In genomic region chr7:43747788-43748187, GRCm38 (mm10) we compare ENCODE assay signal across 11 mouse cellular contexts. TPM values are rescaled to one million over a fixed set of nuclear protein-coding genes. Genes with fewer than 3 reads are reported as not detected.
A peak's percentile ranks its signal among the peaks of the same experiment; 100 is the strongest.
DNase-seq lines count a peak whose midpoint lies in the region; ATAC-seq lines count a peak whose summit lies in the region.
"Had no signal": no experiment of that assay in that cellular context is flagged by ENCODE, and none has a peak within 500 bp of the region (broad histone marks: within the 10 kb centered on the region; RNA-seq: fewer than 3 reads in every experiment).

No protein-coding gene starts in this region.

- 86% methylated on average over 1 of the region's 1 CpGs for WGBS in limb, embryonic 10.5 days

- peak; percentile 63 for ATAC-seq in monocyte, adult 5-6 weeks (replicated peaks; ENCODE audit: insufficient number of reproducible peaks, low FRiP score, low TSS enrichment, poor library complexity, severe bottlenecking)

- peak; percentile 10 for DNase-seq in adrenal gland, postnatal 14 days
- no peak for DNase-seq in adrenal gland, postnatal 25 days
- DNase-seq in left cerebral cortex, adult 9 months (ENCODE audit: low spot score in 2 of 2) = peak; percentile 1 to 21
- DNase-seq in left cerebral cortex, postnatal 4 days = no peak
- DNase-seq in heart, postnatal 36 days = peak; percentile 43 to 44
- no peak for DNase-seq in limb, embryonic 10.5 days (ENCODE audit: low spot score)
- DNase-seq in thymus, postnatal 25 days = no peak

- intact Hi-C loops in left cerebral cortex, postnatal 4 days (cut with DNase I) = no loop called here
- intact Hi-C loops in heart, postnatal 36 days (cut with DNase I) = loop anchor here (5.0 kb wide), 1 partner anchor 65 kb away; no protein-coding TSS in a partner anchor

- no peak overlapping the region for H3K27ac ChIP-seq in limb, embryonic 10.5 days
- H3K27ac ChIP-seq: embryonic facial prominence, embryonic 12.5 days; hindbrain, embryonic 12.5 days; limb, embryonic 13.5 days had no signal

- no peaks in the 10 kb centered on the region for H3K9me3 ChIP-seq in limb, embryonic 10.5 days (replicated peaks)
- H3K9me3 ChIP-seq: embryonic facial prominence, embryonic 12.5 days; hindbrain, embryonic 12.5 days; limb, embryonic 13.5 days had no signal

- no peaks in the 10 kb centered on the region for H3K4me1 ChIP-seq in limb, embryonic 10.5 days
- H3K4me1 ChIP-seq: embryonic facial prominence, embryonic 12.5 days; hindbrain, embryonic 12.5 days; limb, embryonic 13.5 days had no signal

- no peak overlapping the region for H3K4me3 ChIP-seq in limb, embryonic 10.5 days
- H3K4me3 ChIP-seq: embryonic facial prominence, embryonic 12.5 days; hindbrain, embryonic 12.5 days; limb, embryonic 13.5 days had no signal

- H3K36me3 ChIP-seq in limb, embryonic 10.5 days = no peaks in the 10 kb centered on the region
- H3K36me3 ChIP-seq: embryonic facial prominence, embryonic 12.5 days; hindbrain, embryonic 12.5 days; limb, embryonic 13.5 days had no signal

- H3K27me3 ChIP-seq in limb, embryonic 10.5 days (ENCODE audit: low read depth, poor library complexity, severe bottlenecking) = no peaks in the 10 kb centered on the region
- H3K27me3 ChIP-seq: embryonic facial prominence, embryonic 12.5 days; hindbrain, embryonic 12.5 days; limb, embryonic 13.5 days had no signal

RNA-seq across cellular contexts. Expression of gene Klk12, which starts 20.9 kb away (rescaled TPM):
- not detected in 2 replicates for total RNA-seq in adrenal gland, postnatal 14 days (2021)
- total RNA-seq in adrenal gland, postnatal 25 days (2021) = not detected in 2 replicates
- not detected for total RNA-seq in left cerebral cortex, postnatal 4 days (2021)
- not detected for total RNA-seq in heart, postnatal 36 days (2021)
- total RNA-seq in monocyte, adult 5-6 weeks (2017) = not detected in 3 replicates
- not detected in 2 replicates for polyA plus RNA-seq in limb, embryonic 10.5 days (2016; fragmentation: Nextera tagmentation; extraction: Ambion mirVana)
- polyA plus RNA-seq: embryonic facial prominence, embryonic 12.5 days; hindbrain, embryonic 12.5 days; limb, embryonic 13.5 days had no signal

RNA-seq across cellular contexts. Expression of gene Klk11, which starts 26.6 kb away (rescaled TPM):
- total RNA-seq in adrenal gland, postnatal 14 days (2021) = not detected in 2 replicates
- not detected in 2 replicates for total RNA-seq in adrenal gland, postnatal 25 days (2021)
- total RNA-seq in left cerebral cortex, postnatal 4 days (2021) = not detected
- total RNA-seq in heart, postnatal 36 days (2021) = under 1 TPM; 0.22 to 0.33 TPM
- not detected in 3 replicates for total RNA-seq in monocyte, adult 5-6 weeks (2017)
- 0.13 and 0.33 TPM in 2 replicates for polyA plus RNA-seq in limb, embryonic 10.5 days (2016; fragmentation: Nextera tagmentation; extraction: Ambion mirVana)

RNA-seq across cellular contexts. Expression of gene Klk10, which starts 33.0 kb away (rescaled TPM):
- total RNA-seq in adrenal gland, postnatal 14 days (2021) = 0.26 TPM in 1 of 2 replicates, not detected in the other
- not detected in 2 replicates for total RNA-seq in adrenal gland, postnatal 25 days (2021)
- not detected for total RNA-seq in left cerebral cortex, postnatal 4 days (2021)
- under 1 TPM; 0.19 to 0.36 TPM for total RNA-seq in heart, postnatal 36 days (2021)
- total RNA-seq in monocyte, adult 5-6 weeks (2017) = not detected in 3 replicates
- 0.20 and 0.25 TPM in 2 replicates for polyA plus RNA-seq in limb, embryonic 10.5 days (2016; fragmentation: Nextera tagmentation; extraction: Ambion mirVana)

RNA-seq across cellular contexts. Expression of gene Klk13, which starts 35.4 kb away (rescaled TPM):
- not detected in 2 replicates for total RNA-seq in adrenal gland, postnatal 14 days (2021)
- total RNA-seq in adrenal gland, postnatal 25 days (2021) = not detected in 2 replicates
- total RNA-seq in left cerebral cortex, postnatal 4 days (2021) = not detected
- not detected for total RNA-seq in heart, postnatal 36 days (2021)
- total RNA-seq in monocyte, adult 5-6 weeks (2017) = not detected in 3 replicates
- 0.73 and 0.94 TPM in 2 replicates for polyA plus RNA-seq in limb, embryonic 10.5 days (2016; fragmentation: Nextera tagmentation; extraction: Ambion mirVana)
- polyA plus RNA-seq: hindbrain, embryonic 12.5 days had no signal

RNA-seq across cellular contexts. Expression of gene Klk9, which starts 43.9 kb away (rescaled TPM):
- not detected in 2 replicates for total RNA-seq in adrenal gland, postnatal 14 days (2021)
- not detected in 2 replicates for total RNA-seq in adrenal gland, postnatal 25 days (2021)
- total RNA-seq in left cerebral cortex, postnatal 4 days (2021) = not detected
- not detected for total RNA-seq in heart, postnatal 36 days (2021)
- total RNA-seq in monocyte, adult 5-6 weeks (2017) = not detected in 3 replicates
- polyA plus RNA-seq in limb, embryonic 10.5 days (2016; fragmentation: Nextera tagmentation; extraction: Ambion mirVana) = 0.09 TPM in 1 of 2 replicates, not detected in the other
- polyA plus RNA-seq: hindbrain, embryonic 12.5 days had no signal

Comparison
In these comparisons a context has a peak if more than half of its experiments do, and no peak if none do; other contexts are left out.
1. DNase-seq: peak in adrenal gland, postnatal 14 days (single experiment), left cerebral cortex, adult 9 months (2 of 2) and heart, postnatal 36 days (2 of 2); none in adrenal gland, postnatal 25 days (single experiment), left cerebral cortex, postnatal 4 days (single experiment), limb, embryonic 10.5 days (single experiment) and thymus, postnatal 25 days (single experiment).